Mouse (Mus musculus) c-Kit-positive CD71-positive TER-119-positive erythroid progenitor cells, embryonic 14.5 days (primary cell): ENCODE data around the gene Dus4l.
"Not testable (repeated sequence)": the region's sequence is repeated elsewhere in the genome, so short reads cannot be mapped to it uniquely, and the experiment has no call there.

ENCODE experiments used
- DNase-seq: peaks from one replicate; pipeline ENCODE4 v3.0.0-alpha.2; 2013; ENCODE audit warnings: low spot score

Gene Dus4l

DNA sequence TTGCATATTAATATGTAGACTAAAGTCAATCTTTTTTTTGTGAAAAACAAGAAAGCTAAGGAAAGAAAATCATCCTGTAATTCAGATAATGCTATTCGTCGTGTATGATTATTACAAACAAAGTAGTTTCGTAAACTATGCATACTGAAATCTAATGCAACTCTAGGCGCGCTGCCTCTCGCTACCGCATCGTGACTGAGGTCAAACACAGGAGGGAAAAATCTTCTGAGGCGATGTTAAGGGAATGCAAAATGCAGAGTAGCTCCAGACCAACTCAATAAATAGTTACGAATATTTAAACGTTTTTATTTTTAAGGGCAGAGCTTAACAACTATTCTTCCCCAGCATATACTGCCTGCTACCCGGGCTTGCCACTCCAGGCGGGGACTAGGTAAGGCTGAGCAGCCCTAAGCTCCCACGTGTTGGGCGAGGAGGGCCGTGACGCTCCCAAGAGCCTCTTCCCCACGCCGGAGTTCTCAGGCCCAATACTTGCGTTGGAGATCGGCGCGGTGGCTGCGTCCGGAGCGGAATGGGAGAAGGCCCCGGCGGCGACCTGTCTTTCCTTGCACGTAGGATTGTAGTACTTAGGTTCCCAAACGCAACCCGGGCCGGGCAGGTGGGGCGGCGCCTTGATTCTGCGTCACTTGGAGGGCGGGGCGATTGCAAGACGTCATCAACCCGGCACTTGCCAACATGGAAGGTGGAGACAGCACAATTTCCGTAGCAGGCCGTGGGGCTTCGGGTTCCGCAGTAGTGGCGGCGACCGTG, at the start of gene Dus4l, which contains the start of gene Cog5:
Dus4l (minus strand) TSS at position 630 of the 768 bp plus-strand sequence.
Cog5 (plus strand) TSS at position 673 of the 768 bp plus-strand sequence.
- peak; percentile 92 for DNase-seq

DNA sequence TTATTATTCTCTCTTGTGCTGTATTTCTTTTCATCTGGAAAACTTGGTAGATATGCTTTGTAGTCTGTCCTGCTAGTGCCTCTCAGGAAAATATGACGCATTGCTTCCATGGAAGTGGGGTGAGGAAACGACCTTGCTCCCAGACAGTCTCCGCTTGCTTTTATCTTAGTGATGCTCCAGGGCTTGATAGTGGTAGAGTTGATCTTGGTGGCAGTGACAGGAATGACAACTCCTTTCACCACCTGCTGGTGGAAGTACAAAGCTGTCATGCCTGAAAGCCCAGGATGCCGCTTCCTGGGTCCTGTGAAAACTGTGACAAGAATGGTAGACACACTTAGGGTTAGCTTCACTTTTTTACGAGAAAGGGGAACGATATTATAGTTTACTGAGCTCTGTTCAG, 49.3 kb upstream of the Dus4l start:
- DNase-seq, result no peak

DNA sequence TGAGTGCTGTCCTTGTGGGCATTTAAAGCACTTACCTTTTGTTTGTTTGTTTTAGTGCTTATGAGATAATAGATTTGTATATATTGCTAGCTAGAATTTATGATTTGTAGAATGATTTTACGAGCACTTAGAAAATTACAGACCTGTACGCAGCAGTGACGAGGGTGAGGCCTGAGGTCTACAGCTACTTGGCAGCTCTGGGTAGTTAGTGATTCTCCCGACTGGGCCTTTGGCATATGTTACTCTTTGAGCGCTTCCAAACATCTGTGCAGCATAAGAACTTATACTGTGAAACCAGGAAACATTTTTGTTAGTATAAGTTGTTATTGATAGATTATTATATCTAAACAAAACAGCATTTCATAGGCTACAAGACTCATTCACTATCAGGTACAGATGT, 46.8 kb upstream of the Dus4l start:
- no peak for DNase-seq

DNA sequence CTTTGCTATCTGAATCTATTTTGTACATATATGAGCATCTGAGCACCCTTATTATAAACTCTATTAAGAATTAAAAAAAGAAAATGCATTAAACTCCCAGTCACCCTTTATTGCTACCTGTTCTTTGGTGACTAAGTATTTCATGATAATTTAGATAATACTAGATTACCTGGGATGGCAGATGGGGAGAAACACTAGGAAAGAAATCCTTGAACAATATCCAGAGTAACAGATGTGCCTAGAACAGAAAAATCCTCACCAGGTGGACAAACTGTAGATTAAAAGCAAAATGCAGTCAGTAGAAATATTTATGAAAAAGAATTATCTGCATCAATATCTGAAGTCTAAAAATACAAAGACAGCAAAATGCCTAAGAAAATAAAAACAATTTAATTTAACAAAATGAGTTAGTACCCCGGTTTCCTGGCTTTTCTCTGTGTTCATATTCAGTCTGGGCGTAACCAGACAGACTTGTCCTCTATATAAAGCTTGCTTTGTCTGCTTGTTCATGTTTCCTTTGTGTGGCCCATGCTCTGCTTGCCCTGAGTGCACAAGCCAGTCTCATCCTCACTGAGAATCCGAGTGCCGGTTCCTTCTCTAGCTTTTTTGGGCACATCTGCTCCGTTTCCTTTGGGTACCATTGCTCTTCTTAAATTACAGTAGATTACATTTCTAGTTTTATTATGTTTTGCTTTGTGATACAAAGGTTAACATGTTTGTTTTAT, 46.2 kb upstream of the Dus4l start:
- DNase-seq, result no peak

DNA sequence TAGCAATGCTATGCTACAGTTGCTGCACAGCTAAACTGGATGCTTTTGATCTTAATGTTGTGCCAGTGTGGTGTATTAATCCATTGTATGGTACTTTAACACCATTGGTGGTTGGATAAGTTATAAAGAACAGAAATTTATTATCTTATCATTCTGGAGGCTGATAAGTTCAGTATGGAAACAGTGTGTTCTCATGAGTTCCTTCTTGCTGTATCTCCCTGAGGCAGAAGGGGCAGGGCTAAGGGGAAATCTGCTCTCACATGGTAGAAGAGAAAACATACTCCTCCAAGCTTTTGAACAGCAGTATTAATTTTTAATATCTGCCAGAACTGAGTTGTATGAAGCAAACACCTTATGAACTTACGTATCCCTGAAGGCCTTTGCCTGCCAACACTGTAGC, 38.7 kb upstream of the Dus4l start:
- DNase-seq, result no peak

DNA sequence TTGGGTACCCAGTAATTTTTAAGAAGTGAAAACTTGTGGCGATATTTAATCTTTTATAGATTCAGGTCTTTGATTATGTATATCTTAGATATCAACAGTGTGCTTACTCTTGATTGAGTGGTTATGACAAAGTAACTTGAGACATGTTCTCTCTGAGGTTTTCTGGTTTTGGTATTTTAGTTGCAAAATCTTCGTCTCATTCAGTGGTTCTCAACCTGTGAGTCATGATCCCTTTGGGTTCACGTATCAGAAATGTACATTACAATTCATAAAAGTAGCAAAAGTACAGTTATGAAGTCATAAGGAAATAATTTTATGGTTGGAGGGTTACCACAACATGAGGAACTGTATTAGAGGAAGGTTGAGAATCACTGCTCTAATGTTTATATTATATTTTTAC, 32.1 kb upstream of the Dus4l start:
- DNase-seq, result no peak

DNA sequence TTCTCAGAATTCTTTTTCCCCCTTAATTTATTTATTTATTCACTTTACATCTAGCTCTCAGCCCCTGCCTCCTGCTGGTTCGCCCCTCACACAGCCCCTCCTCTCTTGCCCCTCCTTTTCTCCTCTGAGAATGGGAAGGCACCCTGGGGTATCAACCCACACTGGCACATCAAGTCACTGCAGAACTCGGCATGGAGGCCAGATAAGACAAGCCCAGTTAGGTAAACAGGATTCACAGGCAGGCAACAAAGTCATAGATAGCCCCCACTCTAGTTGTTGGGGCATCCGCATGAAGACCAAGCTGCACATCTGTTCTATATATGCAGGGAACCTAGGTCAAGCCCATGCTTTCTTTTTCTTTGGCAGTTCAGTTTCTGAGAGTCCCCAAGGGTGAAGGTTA, 12.6 kb upstream of the Dus4l start:
- DNase-seq, result no peak

DNA sequence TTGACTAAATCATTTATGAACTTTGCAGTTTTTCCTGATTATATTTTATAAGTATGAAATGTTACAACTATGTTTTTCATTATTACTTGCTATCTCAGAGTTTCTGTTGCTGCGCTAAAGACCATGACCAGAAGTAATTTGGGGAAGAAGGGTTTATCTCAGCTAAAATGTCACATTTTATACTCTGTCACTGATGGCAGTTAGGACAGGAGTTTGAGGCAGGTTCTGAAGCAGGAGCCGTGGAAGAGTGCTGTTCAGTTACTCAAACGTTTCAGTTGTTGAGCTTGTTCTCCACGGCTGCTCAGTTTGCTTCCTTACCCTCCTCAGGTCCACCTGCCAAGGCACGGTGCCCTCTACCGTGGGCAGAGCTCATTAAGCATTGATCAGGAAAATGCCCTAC, 11.4 kb upstream of the Dus4l start:
- DNase-seq, result no peak

DNA sequence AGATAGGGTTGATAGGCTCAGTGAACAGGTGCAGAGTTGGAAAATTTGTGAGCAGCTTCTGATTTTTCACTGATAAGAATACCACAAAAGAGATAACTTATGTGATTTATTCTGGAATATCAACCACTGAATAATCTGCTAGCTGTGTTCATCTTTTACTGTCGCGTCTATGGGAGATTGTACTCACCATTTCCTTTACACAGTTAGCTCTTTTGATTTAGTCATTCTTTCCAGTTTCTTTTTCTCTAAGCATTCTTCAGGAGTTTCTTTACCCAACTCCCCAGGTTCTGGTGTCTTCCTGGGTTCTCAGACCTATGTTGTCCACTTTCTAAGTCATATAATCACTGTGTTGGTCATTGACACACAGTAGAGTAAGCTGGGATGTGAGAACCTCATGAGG, 2.2 kb upstream of the Dus4l start:
- DNase-seq, result no peak

DNA sequence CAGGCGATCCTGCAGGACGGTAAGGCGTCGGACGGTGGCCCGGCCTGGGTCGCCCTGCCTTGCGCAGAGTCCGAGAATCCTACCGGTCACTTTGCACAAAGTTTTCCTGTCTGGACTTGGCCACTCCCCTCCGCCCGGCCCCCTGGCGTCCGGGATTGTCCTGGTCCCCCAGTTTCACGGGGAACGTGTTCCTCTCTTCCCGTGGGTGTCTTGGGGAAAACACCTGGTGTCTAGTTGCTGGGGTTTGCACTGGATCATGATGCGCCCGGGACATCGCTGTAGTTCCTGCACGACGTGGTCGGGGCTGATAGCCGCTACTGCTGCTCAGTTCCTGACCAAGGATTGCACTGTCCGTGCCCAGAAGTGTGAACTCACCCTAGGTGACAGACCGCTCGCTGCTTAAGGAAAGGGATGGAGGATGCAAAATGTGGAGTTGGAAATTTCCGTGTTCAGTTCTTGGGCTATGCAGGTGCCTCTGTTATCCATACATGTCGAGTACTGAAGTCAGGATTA, 395 bp upstream of the Dus4l start:
- no peak for DNase-seq

DNA sequence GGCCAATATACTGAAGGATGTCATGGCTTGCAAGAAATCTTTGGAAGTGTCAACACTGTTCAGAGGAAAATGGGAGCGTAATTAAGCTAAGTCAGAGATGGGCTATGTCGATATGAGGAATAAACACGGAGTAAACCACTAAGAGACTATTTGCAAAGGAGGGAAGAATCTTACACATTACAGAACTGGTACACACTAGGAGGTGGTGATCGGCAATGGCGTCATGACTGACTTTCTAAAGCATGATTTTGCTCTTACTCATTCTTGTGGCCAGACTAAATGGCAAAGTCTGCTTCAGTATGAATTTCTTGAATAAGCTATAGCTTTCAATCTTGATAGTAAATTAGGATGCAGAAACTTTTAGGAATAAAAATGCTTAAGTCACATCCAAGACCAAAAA, 1.0 kb downstream of the Dus4l start:
- DNase-seq, result no peak

DNA sequence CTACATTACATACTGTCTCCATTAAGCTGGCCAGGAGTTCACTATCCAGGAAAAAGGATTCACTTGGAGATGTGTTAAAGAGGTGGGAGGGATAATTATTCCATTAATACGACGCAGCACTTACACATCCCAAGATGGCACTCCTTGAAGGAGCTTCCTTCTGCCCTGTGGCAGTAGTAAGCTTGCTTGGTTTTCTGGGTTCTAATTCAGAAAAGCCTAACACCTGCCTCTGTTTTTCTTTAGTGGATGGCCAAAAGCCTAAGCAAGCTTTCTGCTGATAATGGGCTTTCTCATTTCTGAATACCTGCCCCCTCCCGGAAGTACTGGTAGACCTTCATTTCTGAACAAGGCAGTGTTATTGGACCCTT, 19.4 kb downstream of the Dus4l start:
- DNase-seq, result no peak

DNA sequence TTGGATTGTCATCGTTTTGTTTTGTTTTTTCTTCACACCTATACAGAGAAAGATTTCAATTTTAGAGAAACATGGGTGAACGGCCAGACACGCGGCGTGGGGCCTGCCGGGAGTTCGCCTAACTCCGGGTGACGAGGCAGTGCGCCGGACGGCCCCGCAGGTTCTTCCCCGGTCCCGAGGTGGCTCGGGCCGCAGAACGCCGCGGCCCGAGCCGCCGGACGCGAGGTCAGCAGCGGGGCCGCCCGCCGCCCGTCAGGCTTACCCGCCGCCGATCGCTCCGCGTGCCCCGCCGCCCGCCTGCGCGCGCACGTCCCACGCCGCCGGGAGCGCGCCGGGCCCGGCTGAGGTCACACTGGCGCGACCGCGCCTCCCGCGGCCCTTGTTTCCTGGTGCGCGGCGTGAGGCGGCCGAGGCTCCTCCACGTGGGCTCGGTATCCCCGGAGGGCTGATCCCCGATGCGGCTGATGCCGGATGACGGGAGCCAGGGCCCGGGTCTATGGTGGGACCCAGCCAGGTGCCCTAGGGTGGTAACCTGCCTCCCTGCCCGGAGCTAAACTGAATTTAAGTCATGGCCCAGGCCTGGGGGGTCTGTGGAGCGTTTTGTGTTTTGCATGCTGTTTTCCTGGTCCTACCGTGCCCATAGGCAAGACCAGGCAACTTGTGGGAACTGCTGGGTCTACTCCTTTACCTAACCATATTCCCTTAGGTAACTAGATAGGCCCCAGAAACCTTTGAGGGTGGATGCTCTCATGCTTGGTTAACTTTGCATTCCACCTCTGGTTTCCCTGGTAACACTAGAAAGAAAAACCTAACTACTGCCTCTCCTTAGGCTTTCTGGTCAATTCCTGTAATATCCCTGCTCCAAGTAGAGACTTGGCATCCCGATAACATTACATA, 20.0 kb downstream of the Dus4l start, which contains the start of gene Bcap29:
Bcap29 (minus strand) TSS at position 316 of the 897 bp plus-strand sequence.
- DNase-seq, result peak; percentile 66

DNA sequence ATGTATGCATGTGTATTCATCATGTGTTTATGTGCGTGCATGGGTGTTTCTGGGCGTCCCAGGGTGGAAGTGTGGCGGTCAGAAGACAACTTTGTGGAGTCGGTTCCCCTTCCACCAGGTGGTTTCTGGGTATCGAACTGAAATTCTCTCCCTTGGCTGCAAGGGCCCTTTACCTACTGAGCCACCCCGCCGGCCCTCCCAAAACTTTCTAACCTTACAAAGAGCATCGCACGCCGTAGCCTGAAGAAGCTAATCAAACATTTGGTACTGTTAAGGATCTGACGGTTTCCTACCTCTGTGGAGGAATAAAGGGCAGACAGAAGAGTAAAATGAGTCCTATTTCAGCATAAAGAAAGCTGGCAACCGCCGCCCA, 20.7 kb downstream of the Dus4l start:
- peak; percentile 50 for DNase-seq

DNA sequence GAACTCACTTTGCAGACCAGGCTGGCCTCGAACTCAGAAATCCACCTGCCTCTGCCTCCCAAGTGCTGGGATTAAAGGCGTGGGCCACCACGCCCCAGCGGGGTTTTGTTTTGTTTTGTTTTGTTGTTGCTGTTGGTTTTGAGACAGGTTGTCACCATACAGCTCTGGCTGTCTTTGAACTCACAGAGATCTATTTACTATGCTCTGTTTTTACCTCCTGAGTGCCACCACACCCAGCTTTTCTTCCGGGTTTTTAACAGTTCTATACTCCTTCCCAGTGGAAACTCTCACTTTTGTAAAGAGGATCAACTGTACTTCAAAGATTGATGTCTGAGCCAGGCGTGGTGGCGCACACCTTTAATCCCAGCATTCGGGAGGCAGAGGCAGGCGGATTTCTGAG, 26.2 kb downstream of the Dus4l start:
- DNase-seq, result not testable (repeated sequence)

DNA sequence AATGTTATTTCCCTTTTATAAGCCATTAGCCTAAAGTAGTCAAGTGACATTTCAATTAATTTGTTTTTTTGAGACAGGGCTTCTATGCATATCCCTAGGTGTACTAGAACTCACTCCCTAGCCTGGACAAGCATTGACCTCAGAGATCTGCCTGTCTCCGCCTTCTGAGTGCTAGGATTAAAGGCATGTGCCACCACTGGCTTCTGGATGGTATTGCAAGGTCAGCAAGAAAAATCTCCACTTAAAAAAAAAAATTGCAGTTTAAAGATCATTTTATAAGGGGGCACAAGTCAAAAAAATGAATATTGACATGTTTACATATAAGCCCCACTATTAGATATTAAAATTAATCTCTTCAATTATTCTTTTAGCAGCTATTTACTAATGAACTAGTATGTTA, 29.6 kb downstream of the Dus4l start:
- DNase-seq, result no peak

DNA sequence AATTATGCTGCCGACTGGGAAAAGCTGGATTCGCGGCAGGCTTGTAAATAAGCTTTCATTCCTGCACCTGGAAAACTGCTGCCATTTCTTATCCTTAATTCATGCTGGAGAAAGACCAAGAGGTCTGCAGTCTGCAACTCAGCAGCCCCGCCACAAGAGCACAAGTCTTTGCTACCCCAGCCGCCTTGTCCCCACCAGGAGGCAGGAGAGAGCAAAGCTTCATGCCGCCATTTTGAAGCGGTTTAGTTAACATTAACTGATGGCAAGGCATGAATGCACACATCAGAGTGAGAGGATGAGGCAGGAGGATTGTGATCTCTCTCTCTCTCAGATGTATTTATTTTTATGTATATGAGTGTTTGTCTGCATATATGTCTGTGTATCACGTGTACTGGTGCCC, 34.5 kb downstream of the Dus4l start:
- DNase-seq, result no peak

DNA sequence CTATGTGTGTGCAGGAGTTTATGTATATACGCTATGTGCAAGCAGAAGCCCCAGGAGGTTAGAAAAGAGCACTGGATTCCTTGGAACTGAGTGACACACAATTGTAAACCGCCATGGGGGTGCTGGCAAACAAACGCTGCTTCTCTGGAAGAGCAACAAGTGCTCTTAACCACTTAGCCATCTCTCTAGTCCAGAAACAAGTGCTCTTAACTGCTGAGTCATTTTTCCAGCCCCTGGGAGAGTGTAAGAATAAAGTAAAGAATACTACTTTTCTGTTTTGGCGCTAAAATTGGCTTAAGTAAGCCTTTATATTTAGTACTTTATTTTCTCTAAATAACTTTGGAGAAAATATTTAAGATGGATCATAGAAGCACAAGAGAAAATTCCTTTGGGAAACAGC, 41.3 kb downstream of the Dus4l start:
- DNase-seq, result no peak

DNA sequence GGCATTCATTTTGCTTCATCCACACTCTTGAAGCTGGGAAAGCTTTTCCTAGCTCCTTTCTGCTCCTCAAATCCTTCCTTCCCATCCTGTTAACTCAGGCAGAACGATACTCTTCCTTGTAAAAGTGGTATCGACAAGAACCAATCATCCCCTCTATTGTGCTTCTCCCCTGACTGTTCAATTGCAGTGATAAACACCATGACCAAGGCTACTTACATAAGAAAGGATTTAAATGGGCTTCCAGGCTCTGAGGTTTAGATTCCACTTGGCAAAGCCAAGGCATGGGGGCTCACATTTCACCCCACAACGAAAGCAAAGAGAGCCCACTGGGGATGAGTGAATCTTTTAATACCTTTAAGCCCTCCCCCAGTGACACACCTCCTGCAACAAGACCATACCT, 46.5 kb downstream of the Dus4l start:
- no peak for DNase-seq

DNA sequence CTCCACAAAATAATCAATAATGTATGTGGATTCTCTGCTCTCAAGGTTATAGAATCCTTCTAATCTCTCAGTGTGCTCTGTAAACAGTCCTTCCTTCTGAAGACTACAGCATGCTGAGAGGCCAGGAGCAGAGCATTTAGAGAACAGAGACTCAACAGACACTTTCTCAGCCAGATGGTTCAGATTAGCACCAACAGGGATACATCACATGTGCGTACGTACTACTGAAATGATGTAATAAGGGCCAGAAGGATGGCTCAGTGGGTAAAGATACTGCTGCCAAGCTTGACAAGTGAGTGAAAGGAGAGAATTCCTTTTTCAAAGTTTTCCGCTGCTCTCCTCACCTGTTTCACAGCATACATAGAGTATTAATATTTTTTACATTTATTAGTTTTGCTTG, 49.7 kb downstream of the Dus4l start:
- DNase-seq, result no peak

DNA sequence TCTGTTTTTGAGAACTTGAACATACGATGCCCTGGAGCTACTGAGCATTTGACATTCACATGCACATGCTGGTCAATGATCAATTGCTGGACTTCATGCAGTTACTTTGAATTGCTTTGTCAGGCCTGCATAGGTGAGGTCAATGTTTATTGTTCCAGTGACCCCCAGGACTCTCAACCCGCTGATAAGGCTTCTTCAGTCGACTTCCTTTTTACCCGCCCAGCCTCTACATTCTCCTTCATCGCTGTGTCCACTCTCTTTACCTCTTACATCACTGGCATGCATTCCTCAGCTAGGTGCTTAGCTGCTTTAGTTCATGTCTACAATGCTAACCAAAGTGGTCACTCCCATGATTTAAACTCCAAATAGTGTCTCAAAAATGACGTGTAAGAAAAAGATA, 51.0 kb downstream of the Dus4l start:
- DNase-seq, result no peak

DNA sequence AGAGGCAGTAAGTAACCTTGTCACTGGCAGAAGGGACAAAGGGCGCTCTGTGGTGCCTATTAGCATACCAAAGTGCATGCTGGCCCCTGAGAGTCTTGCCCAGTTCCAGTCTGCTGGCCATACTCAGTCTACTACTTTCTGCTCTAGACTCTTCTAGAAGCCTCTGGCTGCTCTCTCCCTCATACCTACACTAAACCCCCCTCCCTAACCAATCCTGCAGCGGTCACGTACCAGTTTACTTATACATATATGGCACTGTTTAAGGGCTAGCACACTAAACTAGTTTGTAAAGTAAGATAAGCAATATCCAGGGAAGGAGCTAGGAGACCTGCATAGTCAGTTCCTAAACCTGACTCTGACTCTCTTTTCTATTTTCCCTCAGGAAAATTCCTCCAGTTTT, 60.3 kb downstream of the Dus4l start:
- no peak for DNase-seq
